Mouse (Mus musculus): ENCODE data around the gene Rplp1. TPM values are rescaled to one million over a fixed set of nuclear protein-coding genes. Genes with fewer than 3 reads are reported as not detected.
A peak's percentile ranks its signal among the peaks of the same experiment; 100 is the strongest.

The Rplp1 gene
- polyA plus RNA-seq, 1 experiment: 5,315 TPM

DNA sequence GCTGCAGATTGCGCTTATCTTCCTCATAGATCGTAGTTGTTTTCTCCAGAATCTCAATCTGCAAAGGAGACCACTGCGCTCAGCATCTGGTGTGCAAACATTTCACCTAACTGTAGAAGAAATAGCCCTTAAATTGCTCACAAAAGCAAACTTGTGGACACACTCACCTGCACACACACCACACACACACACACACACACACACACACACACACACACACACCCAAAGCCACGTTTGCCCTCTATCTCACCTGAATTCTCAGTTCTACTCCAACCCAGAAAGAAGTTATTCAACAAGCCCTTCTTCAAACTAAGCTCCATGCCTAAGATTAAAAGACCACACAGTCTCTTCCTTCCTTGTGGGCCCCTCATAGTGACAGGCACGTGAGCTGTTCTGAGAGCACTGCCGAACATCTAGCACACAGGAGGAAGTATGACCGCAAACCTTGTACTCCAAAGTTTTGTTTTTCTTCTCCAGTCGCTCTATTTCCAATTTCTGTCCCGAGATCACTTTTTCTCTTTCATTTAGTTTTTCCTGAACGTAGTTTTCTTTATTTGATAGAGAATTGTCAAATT is 10.8 kb upstream of the Rplp1 start:
- no peaks in the 10 kb centered on the region for H3K4me1 ChIP-seq (ENCODE audit: control insufficient read depth, insufficient read depth, insufficient read length, low read length)
- no peak for TF ChIP-seq CTCF (IDR thresholded peaks at IDR 0.05; ENCODE audit: extremely low read depth, insufficient read length, insufficient replicate concordance, low read depth, low read length)
- TF ChIP-seq POLR2A (IDR thresholded peaks at IDR 0.05; ENCODE audit: low read depth, low read length): no peak
- H3K4me3 ChIP-seq (ENCODE audit: low read depth, low read length): no peak overlapping the region
- H3K27ac ChIP-seq (ENCODE audit: insufficient read depth, low read depth, low read length): no peak overlapping the region
- 89% methylated on average over 10 of the region's 10 CpGs for WGBS
- H3K36me3 ChIP-seq (ENCODE audit: control insufficient read depth, insufficient read depth, low read length): peaks cover 58% of the 10 kb centered on the region
- H3K27me3 ChIP-seq (ENCODE audit: control insufficient read depth, insufficient read depth, low read length): no peaks in the 10 kb centered on the region

DNA sequence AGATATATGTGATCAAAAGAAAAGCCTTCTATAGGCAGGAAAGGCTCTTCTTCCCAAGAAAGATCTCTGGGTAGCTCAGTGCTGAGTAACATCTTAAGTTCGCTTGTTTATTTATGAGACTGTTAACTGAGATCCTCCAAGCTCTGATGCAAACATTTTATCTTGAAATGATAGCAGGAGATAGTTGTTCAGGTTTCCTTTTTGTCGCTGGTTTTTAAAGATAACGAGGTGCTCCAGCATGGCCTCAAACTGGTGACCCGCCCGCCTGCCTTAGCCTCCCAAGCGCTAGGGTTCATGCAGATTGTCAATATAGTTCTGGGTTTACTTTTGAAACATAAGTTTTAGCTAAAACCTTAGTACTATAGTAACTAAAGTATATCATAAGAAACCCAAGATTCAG is 6.0 kb upstream of the Rplp1 start:
- no peak overlapping the region for H3K27ac ChIP-seq (ENCODE audit: insufficient read depth, low read depth, low read length)
- peaks cover 36% of the 10 kb centered on the region for H3K36me3 ChIP-seq (ENCODE audit: control insufficient read depth, insufficient read depth, low read length)
- 83% methylated on average over 6 of the region's 6 CpGs for WGBS
- H3K4me1 ChIP-seq (ENCODE audit: control insufficient read depth, insufficient read depth, insufficient read length, low read length): no peaks in the 10 kb centered on the region
- no peak overlapping the region for H3K4me3 ChIP-seq (ENCODE audit: low read depth, low read length)
- H3K27me3 ChIP-seq (ENCODE audit: control insufficient read depth, insufficient read depth, low read length): no peaks in the 10 kb centered on the region
- TF ChIP-seq POLR2A (IDR thresholded peaks at IDR 0.05; ENCODE audit: low read depth, low read length) (no peak), CTCF (IDR thresholded peaks at IDR 0.05; ENCODE audit: extremely low read depth, insufficient read length, insufficient replicate concordance, low read depth, low read length) (no peak)

DNA sequence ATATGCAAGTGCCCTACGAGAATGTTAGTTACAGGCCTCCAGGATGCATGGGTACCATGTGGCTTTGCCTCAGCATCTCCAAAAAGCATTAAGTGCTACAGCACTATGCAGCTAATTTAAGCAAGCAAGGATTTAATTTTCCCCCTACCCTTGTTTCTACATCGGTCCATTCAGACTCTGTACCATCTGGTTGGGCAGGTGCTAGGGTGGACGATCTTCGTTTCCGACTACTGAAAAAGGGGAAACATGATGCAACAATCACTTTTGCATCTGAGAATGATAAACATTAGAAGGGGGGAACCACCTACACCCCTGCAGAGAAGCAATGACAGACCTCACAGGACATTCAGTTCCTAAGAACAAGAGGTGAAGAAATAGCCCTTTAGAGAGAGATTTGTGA is 5.1 kb upstream of the Rplp1 start:
- peaks cover 28% of the 10 kb centered on the region for H3K36me3 ChIP-seq (ENCODE audit: control insufficient read depth, insufficient read depth, low read length)
- H3K27me3 ChIP-seq (ENCODE audit: control insufficient read depth, insufficient read depth, low read length): no peaks in the 10 kb centered on the region
- no peak for TF ChIP-seq POLR2A (IDR thresholded peaks at IDR 0.05; ENCODE audit: low read depth, low read length)
- no peak for TF ChIP-seq CTCF (IDR thresholded peaks at IDR 0.05; ENCODE audit: extremely low read depth, insufficient read length, insufficient replicate concordance, low read depth, low read length)
- no peak overlapping the region for H3K4me3 ChIP-seq (ENCODE audit: low read depth, low read length)
- 90% methylated on average over 5 of the region's 5 CpGs for whole genome bisulfite sequencing
- no peaks in the 10 kb centered on the region for H3K4me1 ChIP-seq (ENCODE audit: control insufficient read depth, insufficient read depth, insufficient read length, low read length)
- no peak overlapping the region for H3K27ac ChIP-seq (ENCODE audit: insufficient read depth, low read depth, low read length)

DNA sequence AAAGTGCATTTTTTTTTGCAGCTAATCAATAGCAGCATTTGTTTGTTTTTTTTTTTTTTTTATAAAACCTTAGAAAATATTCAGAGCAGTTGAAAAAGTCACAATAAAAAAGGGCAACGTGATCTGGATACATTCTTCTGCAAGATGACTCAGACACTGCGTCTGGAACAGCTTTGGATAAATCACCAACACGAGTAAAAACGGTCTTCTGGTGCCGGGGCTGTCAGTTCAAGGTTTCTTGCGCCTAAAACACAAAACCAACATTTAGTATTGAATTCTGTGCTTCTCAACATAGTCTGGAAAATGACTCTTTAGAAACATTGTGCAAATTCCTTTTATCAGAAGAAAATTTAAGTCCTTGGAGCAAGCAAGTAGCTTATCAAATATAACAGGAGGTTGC is 3.1 kb upstream of the Rplp1 start:
- no peak overlapping the region for H3K27ac ChIP-seq (ENCODE audit: insufficient read depth, low read depth, low read length)
- no peak for TF ChIP-seq POLR2A (IDR thresholded peaks at IDR 0.05; ENCODE audit: low read depth, low read length)
- no peak for TF ChIP-seq CTCF (IDR thresholded peaks at IDR 0.05; ENCODE audit: extremely low read depth, insufficient read length, insufficient replicate concordance, low read depth, low read length)
- no peaks in the 10 kb centered on the region for H3K27me3 ChIP-seq (ENCODE audit: control insufficient read depth, insufficient read depth, low read length)
- H3K36me3 ChIP-seq (ENCODE audit: control insufficient read depth, insufficient read depth, low read length): peaks cover 25% of the 10 kb centered on the region
- H3K4me3 ChIP-seq (ENCODE audit: low read depth, low read length): no peak overlapping the region
- H3K4me1 ChIP-seq (ENCODE audit: control insufficient read depth, insufficient read depth, insufficient read length, low read length): peaks cover 2% of the 10 kb centered on the region; the same call in 1 of the 2 replicates
- 86% methylated on average over 6 of the region's 6 CpGs for WGBS

DNA sequence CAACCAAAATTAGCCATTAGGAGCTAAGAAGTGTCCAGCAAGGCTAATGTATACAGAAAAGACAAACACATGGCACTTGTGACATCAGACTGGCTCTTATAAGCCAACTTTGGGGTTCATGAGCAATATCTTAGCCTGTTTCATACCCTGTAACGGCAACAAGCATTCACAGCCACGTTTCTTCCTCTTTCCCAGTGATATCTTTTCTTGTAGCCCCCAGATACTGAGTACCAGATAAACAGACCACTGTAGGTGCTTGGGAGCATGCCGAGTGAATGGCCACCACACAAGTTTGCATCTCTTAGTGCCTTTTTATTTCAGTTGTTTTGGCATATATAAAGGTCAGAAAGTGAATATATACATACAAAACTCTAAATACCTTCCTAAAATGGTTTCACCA is 2.6 kb upstream of the Rplp1 start:
- Histone ChIP-seq H3K36me3 (ENCODE audit: control insufficient read depth, insufficient read depth, low read length) (peaks cover 28% of the 10 kb centered on the region), H3K27me3 (ENCODE audit: control insufficient read depth, insufficient read depth, low read length) (no peaks in the 10 kb centered on the region), H3K4me1 (ENCODE audit: control insufficient read depth, insufficient read depth, insufficient read length, low read length) (peaks cover 2% of the 10 kb centered on the region; the same call in 1 of the 2 replicates), H3K4me3 (ENCODE audit: low read depth, low read length) (no peak overlapping the region), H3K27ac (ENCODE audit: insufficient read depth, low read depth, low read length) (no peak overlapping the region)
- TF ChIP-seq POLR2A (IDR thresholded peaks at IDR 0.05; ENCODE audit: low read depth, low read length) (no peak), CTCF (IDR thresholded peaks at IDR 0.05; ENCODE audit: extremely low read depth, insufficient read length, insufficient replicate concordance, low read depth, low read length) (no peak)
- WGBS: 94% methylated on average over 3 of the region's 3 CpGs

DNA sequence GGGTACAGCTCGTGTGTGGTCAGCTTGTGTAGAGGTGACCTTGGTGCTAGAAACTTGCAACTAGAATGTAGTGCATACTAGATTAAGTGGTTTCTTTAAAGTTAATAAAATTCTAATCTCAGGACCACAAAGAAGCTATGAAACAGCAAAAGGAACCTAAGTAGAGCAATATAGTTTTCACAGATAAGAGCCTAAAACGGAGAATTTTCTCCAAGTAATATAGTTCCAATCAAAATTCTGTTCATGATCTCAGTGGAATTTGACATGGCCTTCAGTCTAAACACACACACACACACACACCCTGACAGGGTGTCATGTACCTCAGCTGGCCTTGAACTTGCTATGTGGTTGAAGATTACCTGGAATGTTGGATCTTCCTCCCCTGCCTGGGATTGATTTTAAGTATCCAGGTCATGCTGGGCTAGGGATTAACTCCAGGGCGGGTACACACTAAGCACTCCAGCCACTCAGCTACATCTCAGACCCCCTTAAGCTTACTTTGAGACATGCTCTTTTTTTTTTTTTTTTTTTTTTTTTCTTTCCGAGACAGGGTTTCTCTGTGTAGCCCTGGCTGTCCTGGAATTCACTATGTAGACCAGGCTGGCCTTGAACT is 1.2 kb upstream of the Rplp1 start:
- TF ChIP-seq POLR2A (IDR thresholded peaks at IDR 0.05; ENCODE audit: low read depth, low read length) (no peak), CTCF (IDR thresholded peaks at IDR 0.05; ENCODE audit: extremely low read depth, insufficient read length, insufficient replicate concordance, low read depth, low read length) (no peak)
- peaks cover 30% of the 10 kb centered on the region for H3K36me3 ChIP-seq (ENCODE audit: control insufficient read depth, insufficient read depth, low read length)
- no peak overlapping the region for H3K4me3 ChIP-seq (ENCODE audit: low read depth, low read length)
- H3K4me1 ChIP-seq (ENCODE audit: control insufficient read depth, insufficient read depth, insufficient read length, low read length): peaks cover 2% of the 10 kb centered on the region; the same call in 1 of the 2 replicates
- 43% methylated on average over 4 of the region's 4 CpGs for WGBS
- no peaks in the 10 kb centered on the region for H3K27me3 ChIP-seq (ENCODE audit: control insufficient read depth, insufficient read depth, low read length)
- peak overlapping the region; percentile 96; the same call in 1 of the 2 replicates for H3K27ac ChIP-seq (ENCODE audit: insufficient read depth, low read depth, low read length)

DNA sequence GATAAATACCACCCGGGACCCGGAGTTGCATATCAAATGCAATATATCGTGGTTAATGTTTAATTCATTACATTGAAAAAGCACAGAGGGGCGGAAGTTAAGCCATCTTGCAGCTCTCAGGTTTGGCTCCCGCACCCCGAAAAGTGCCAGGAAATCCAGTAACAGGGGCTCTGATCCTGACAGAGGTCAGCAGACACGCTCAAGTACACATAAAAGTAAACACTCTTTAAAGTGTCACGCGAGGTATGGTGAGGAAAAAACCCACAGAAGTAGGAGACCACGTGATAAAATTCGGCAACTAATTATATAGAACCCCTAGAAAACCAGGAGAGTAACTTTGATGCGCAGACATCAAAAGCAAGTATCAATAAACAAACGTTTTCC is 567 bp upstream of the Rplp1 start:
- Histone ChIP-seq H3K27ac (ENCODE audit: insufficient read depth, low read depth, low read length) (peak overlapping the region; percentile 96), H3K4me3 (ENCODE audit: low read depth, low read length) (peak overlapping the region; percentile 93), H3K27me3 (ENCODE audit: control insufficient read depth, insufficient read depth, low read length) (no peaks in the 10 kb centered on the region), H3K4me1 (ENCODE audit: control insufficient read depth, insufficient read depth, insufficient read length, low read length) (peaks cover 2% of the 10 kb centered on the region; the same call in 1 of the 2 replicates), H3K36me3 (ENCODE audit: control insufficient read depth, insufficient read depth, low read length) (peaks cover 28% of the 10 kb centered on the region)
- no peak for TF ChIP-seq CTCF (IDR thresholded peaks at IDR 0.05; ENCODE audit: extremely low read depth, insufficient read length, insufficient replicate concordance, low read depth, low read length)
- no peak for TF ChIP-seq POLR2A (IDR thresholded peaks at IDR 0.05; ENCODE audit: low read depth, low read length)
- 2% methylated on average over 13 of the region's 13 CpGs for WGBS
